ENCODE assay signal across 9 mouse cellular contexts in the genomic region with DNA sequence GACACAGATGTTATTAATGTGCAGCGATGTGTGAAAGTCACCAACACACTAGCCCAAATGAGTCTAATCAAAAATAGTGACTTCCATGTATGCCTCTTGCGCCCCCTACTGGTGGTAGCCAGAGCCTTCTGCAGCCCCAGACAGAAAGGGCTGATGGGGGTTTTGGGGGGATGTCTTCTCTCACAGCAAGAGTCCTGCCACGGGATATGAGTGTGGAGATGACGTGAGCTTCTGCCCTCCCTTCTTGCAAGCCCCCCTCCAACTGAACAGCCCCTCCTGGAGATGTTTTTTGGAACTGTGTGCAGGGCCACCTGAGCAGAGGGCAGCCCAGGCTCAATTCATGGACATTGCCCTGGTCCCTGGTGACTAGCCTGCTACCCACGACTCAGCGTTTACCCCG. TPM values are rescaled to one million over a fixed set of nuclear protein-coding genes. Genes with fewer than 3 reads are reported as not detected.
DNase-seq lines count a peak whose midpoint lies in the region; ATAC-seq and TF ChIP-seq lines count a peak whose summit lies in the region.
"Had no signal": no experiment of that assay in that cellular context is flagged by ENCODE, and none has a peak within 500 bp of the region (broad histone marks: within the 10 kb centered on the region; RNA-seq: fewer than 3 reads in every experiment).

No protein-coding gene starts in this region.

- H3K27me3 ChIP-seq in forebrain, embryonic 13.5 days = peaks cover 31% of the 10 kb centered on the region
- no peaks in the 10 kb centered on the region; the same call in 1 of the 2 replicates for H3K27me3 ChIP-seq in intestine, embryonic 15.5 days (replicated peaks)
- peaks cover 53% of the 10 kb centered on the region for H3K27me3 ChIP-seq in limb, embryonic 10.5 days (ENCODE audit: low read depth, poor library complexity, severe bottlenecking)
- no peaks in the 10 kb centered on the region for H3K27me3 ChIP-seq in thymus, adult 2 months (ENCODE audit: control insufficient read depth, insufficient read depth, low read length)

- WGBS in forebrain, embryonic 13.5 days = 26% methylated on average over 7 of the region's 7 CpGs
- WGBS in intestine, embryonic 15.5 days = 17% methylated on average over 7 of the region's 7 CpGs
- WGBS in limb, embryonic 10.5 days = 30% methylated on average over 7 of the region's 7 CpGs
- WGBS in thymus, adult 2 months = 13% methylated on average over 7 of the region's 7 CpGs

- no peaks in the 10 kb centered on the region for H3K9me3 ChIP-seq in forebrain, embryonic 13.5 days (replicated peaks)
- H3K9me3 ChIP-seq in intestine, embryonic 15.5 days = no peaks in the 10 kb centered on the region
- no peaks in the 10 kb centered on the region for H3K9me3 ChIP-seq in limb, embryonic 10.5 days (replicated peaks)

- no peak overlapping the region for H3K4me3 ChIP-seq in forebrain, embryonic 13.5 days
- no peak overlapping the region for H3K4me3 ChIP-seq in intestine, embryonic 15.5 days (replicated peaks)
- H3K4me3 ChIP-seq in limb, embryonic 10.5 days = no peak overlapping the region
- H3K4me3 ChIP-seq in thymus, adult 2 months (ENCODE audit: control insufficient read depth, insufficient read depth, low read length) = no peak overlapping the region

- H3K4me2 ChIP-seq in forebrain, embryonic 13.5 days = no peak overlapping the region
- H3K4me2 ChIP-seq in intestine, embryonic 15.5 days (replicated peaks) = no peak overlapping the region

- H3K27ac ChIP-seq in forebrain, embryonic 13.5 days = no peak overlapping the region
- H3K27ac ChIP-seq in intestine, embryonic 15.5 days = no peak overlapping the region
- H3K27ac ChIP-seq in limb, embryonic 10.5 days = no peak overlapping the region
- H3K27ac ChIP-seq in thymus, adult 2 months (ENCODE audit: control insufficient read depth, insufficient read depth, low read length) = no peak overlapping the region

- TF ChIP-seq POLR2A in thymus, adult 2 months (IDR thresholded peaks at IDR 0.05; ENCODE audit: control insufficient read depth, extremely low read depth, insufficient read depth, low read length, poor library complexity) = no peak

- peak; percentile 75; the same call in 1 of the 2 replicates for TF ChIP-seq CTCF in thymus, adult 2 months (IDR thresholded peaks at IDR 0.05; ENCODE audit: borderline replicate concordance, control insufficient read depth, extremely low read depth, insufficient read depth, low read length, poor library complexity)

- no peak overlapping the region for H3K9ac ChIP-seq in forebrain, embryonic 13.5 days
- no peak overlapping the region for H3K9ac ChIP-seq in intestine, embryonic 15.5 days

- H3K4me1 ChIP-seq in forebrain, embryonic 13.5 days = no peaks in the 10 kb centered on the region
- no peaks in the 10 kb centered on the region for H3K4me1 ChIP-seq in intestine, embryonic 15.5 days (replicated peaks)
- H3K4me1 ChIP-seq in limb, embryonic 10.5 days = 0 out of 2 replicates have a peak, but pooled peaks cover 7% of the 10 kb centered on the region
- H3K4me1 ChIP-seq in thymus, adult 2 months (replicated peaks; ENCODE audit: control insufficient read depth, insufficient read depth, low read length) = no peaks in the 10 kb centered on the region

- no peaks in the 10 kb centered on the region for H3K36me3 ChIP-seq in forebrain, embryonic 13.5 days (ENCODE audit: poor library complexity, severe bottlenecking)
- no peaks in the 10 kb centered on the region for H3K36me3 ChIP-seq in intestine, embryonic 15.5 days
- H3K36me3 ChIP-seq in limb, embryonic 10.5 days = no peaks in the 10 kb centered on the region
- no peaks in the 10 kb centered on the region for H3K36me3 ChIP-seq in thymus, adult 2 months (ENCODE audit: control insufficient read depth, insufficient read depth, low read length)

- ATAC-seq in forebrain, embryonic 13.5 days = peak; percentile 48; the same call in 1 of the 2 replicates
- peak; percentile 46 for ATAC-seq in intestine, embryonic 15.5 days
- ATAC-seq in monocyte, adult 5-6 weeks (replicated peaks; ENCODE audit: insufficient number of reproducible peaks, low FRiP score, low TSS enrichment, poor library complexity, severe bottlenecking) = 0 out of 2 replicates have a peak, but pooled peaks have one; percentile 64

- DNase-seq in left cerebral cortex, adult 18-20 months (ENCODE audit: low spot score in 2 of 2) = peak; percentile 57 to 78
- DNase-seq in left cerebral cortex, adult 11 months (ENCODE audit: low spot score) = no peak
- DNase-seq in brain, adult 2 months (ENCODE audit: low read depth, low spot score) = peak; percentile 78
- DNase-seq in limb, embryonic 10.5 days (ENCODE audit: low spot score) = peak; percentile 86
- peak; percentile 70 for DNase-seq in thymus, adult 2 months

RNA-seq across cellular contexts. Expression of gene Rab20, which starts 7.6 kb away (rescaled TPM):
- under 1 TPM; 0.40 to 0.44 TPM for total RNA-seq in left cerebral cortex, adult 18-20 months (2021)
- 0.34 and 0.69 TPM in 2 replicates for polyA plus RNA-seq in forebrain, embryonic 13.5 days (2015; fragmentation: Nextera tagmentation; extraction: Ambion mirVana)
- polyA plus RNA-seq in intestine, embryonic 15.5 days (2015; fragmentation: Nextera tagmentation; extraction: Ambion mirVana) = 14.8 and 16.5 TPM in 2 replicates
- 0.99 and 1.9 TPM in 2 replicates for polyA plus RNA-seq in limb, embryonic 10.5 days (2016; fragmentation: Nextera tagmentation; extraction: Ambion mirVana)
- 11.7 to 33.0 TPM (median 18.9 TPM) in 3 replicates for total RNA-seq in monocyte, adult 5-6 weeks (2017)
- 9.6 and 15.0 TPM in 2 replicates for polyA plus RNA-seq in thymus, adult 2 months (2012; rRNA removed)
- polyA plus RNA-seq: neural tube, embryonic 14.5 days had no signal

RNA-seq across cellular contexts. Expression of gene Naxd, which starts 11.2 kb away (rescaled TPM):
- total RNA-seq in left cerebral cortex, adult 18-20 months (2021) = 10 to 100 TPM; 54.2 to 55.2 TPM
- polyA plus RNA-seq in forebrain, embryonic 13.5 days (2015; fragmentation: Nextera tagmentation; extraction: Ambion mirVana) = 152 and 158 TPM in 2 replicates
- 94.4 and 101 TPM in 2 replicates for polyA plus RNA-seq in intestine, embryonic 15.5 days (2015; fragmentation: Nextera tagmentation; extraction: Ambion mirVana)
- 105 and 116 TPM in 2 replicates for polyA plus RNA-seq in limb, embryonic 10.5 days (2016; fragmentation: Nextera tagmentation; extraction: Ambion mirVana)
- total RNA-seq in monocyte, adult 5-6 weeks (2017) = 27.9 to 51.1 TPM (median 46.4 TPM) in 3 replicates
- polyA plus RNA-seq in thymus, adult 2 months (2012; rRNA removed) = 162 and 168 TPM in 2 replicates
